Mouse (Mus musculus): ENCODE measurements around the gene Dhcr7. TPM values are rescaled to one million over a fixed set of nuclear protein-coding genes. Genes with fewer than 3 reads are reported as not detected.

The Dhcr7 gene
- polyA plus RNA-seq, 2 experiments = 52.7 to 82.8 TPM

DNA sequence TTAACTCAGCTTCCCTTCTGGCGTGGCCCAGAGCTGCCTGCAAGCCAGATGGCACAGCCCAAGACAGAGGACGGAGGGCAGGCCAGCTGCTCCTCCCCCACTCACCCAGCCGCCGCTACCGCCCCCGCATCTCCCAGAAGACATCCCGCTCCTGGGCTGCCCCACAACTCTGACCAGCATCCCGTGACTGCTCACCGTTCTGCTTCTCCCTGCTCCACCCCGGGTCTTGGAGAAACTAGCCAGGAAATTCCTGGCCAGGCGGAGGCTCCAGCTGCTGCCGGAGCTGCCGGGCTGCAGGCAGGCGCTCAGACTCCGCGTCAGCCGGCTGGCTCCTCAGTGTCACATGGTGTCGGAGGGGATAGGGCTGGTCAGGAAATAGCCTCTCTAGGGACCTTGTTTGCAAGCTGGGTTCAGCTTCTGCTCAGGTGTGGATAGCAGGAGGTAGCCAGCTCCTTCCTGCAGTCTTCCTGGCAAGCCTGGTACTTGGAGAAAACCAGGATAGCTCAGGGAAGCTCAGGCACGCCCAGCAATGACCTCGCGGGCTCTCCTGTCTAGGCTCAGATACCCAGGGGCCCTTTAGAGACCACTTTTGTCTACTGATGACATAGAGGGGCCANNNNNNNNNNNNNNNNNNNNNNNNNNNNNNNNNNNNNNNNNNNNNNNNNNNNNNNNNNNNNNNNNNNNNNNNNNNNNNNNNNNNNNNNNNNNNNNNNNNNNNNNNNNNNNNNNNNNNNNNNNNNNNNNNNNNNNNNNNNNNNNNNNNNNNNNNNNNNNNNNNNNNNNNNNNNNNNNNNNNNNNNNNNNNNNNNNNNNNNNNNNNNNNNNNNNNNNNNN lies 38.7 kb upstream of the Dhcr7 start, which contains the start of gene Mrgpre:
Mrgpre (minus strand) TSS at position 505 of the 834 bp plus-strand sequence.
- H3K27ac ChIP-seq (replicated peaks; ENCODE audit: low read depth, low read length) = peak within 1 kb of the TSS; percentile 58
- H3K4me3 ChIP-seq (replicated peaks; ENCODE audit: low read length) = peak within 1 kb of the TSS; percentile 38
- H3K36me3 ChIP-seq (ENCODE audit: control insufficient read depth, insufficient read depth, low read length) = no peaks in the 10 kb centered on the region
- ATAC-seq (ENCODE audit: low FRiP score, low read depth) (peak; percentile 91), DNase-seq (ENCODE audit: low spot score) (peak; percentile 70)
- 4% methylated on average over 20 of the region's 21 CpGs for WGBS
- no peaks in the 10 kb centered on the region for H3K9me3 ChIP-seq (ENCODE audit: control insufficient read depth, low read length)
- H3K4me1 ChIP-seq (ENCODE audit: control insufficient read depth, insufficient read depth, low read length) = peaks cover 12% of the 10 kb centered on the region
- no peaks in the 10 kb centered on the region for H3K27me3 ChIP-seq (ENCODE audit: control insufficient read depth, insufficient read depth, low read length)
- peak within 1 kb of the TSS; percentile 49 for H3K9ac ChIP-seq (ENCODE audit: low read depth, low read length, severe bottlenecking)
- TF ChIP-seq POLR2A (IDR thresholded peaks at IDR 0.05; ENCODE audit: borderline replicate concordance, extremely low read depth, insufficient read depth, insufficient read length) = no peak
- H3K4me2 ChIP-seq (replicated peaks; ENCODE audit: low read depth, low read length, severe bottlenecking) = peak within 1 kb of the TSS; percentile 56

DNA sequence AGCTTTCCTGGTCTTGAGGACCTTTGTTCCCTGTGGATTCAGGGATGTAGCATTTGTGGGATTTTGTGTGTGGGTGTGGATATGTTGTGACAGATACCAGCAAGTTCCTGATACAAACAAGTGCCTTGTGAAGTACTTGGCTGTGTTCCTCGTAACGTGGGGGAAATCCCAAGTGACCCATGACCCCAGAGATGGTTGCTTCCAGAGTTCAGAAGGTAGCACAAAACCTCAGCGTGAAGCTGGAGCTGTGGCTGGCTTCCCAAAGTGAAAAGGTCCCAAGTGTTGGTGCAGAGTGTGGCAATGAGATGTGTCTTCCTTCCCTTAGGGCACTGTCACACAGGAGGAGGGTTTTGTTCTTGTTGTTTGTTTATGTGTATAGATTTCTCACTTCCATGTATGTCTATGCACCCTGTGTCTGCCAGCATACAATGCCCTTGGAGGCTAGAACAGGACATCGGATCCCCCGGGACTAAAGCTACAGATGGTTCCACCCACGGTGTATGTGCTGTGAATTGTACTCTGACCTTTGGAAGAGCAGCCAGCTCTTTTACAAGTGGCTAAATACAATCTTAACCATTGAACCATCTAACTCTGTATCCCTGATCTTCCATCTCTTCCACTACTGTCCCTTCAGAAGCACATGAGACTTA lies 30.5 kb upstream of the Dhcr7 start:
- 77% methylated on average over 6 of the region's 6 CpGs for WGBS
- TF ChIP-seq POLR2A (IDR thresholded peaks at IDR 0.05; ENCODE audit: borderline replicate concordance, extremely low read depth, insufficient read depth, insufficient read length) = no peak
- Histone ChIP-seq H3K36me3 (ENCODE audit: control insufficient read depth, insufficient read depth, low read length) (peaks cover 17% of the 10 kb centered on the region), H3K9me3 (ENCODE audit: control insufficient read depth, low read length) (no peaks in the 10 kb centered on the region), H3K4me2 (replicated peaks; ENCODE audit: low read depth, low read length, severe bottlenecking) (no peak overlapping the region), H3K27ac (replicated peaks; ENCODE audit: low read depth, low read length) (no peak overlapping the region), H3K4me1 (ENCODE audit: control insufficient read depth, insufficient read depth, low read length) (no peaks in the 10 kb centered on the region), H3K4me3 (replicated peaks; ENCODE audit: low read length) (no peak overlapping the region), H3K27me3 (ENCODE audit: control insufficient read depth, insufficient read depth, low read length) (no peaks in the 10 kb centered on the region), H3K9ac (ENCODE audit: low read depth, low read length, severe bottlenecking) (no peak overlapping the region)
- no peak for DNase-seq (ENCODE audit: low spot score)
- no peak for ATAC-seq (ENCODE audit: low FRiP score, low read depth)

DNA sequence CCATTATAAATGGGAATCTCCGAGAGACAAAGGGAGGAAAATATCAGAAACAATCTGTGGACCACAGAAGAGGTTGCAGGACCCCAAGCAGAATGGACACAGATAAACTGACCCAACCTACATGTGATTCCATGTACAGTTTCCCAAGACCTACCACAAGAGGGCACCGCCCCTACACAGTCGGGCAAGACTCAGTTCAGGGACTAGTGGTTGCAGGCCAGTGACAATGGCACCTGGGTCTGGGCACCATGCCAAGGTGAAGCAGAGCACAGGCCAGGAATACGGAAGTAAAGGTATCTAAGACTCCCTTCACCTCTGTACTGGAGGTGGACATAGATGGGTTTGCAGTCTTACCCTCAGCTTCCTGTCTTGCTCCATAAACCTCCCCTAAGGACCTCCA lies 29.8 kb upstream of the Dhcr7 start:
- ATAC-seq (ENCODE audit: low FRiP score, low read depth) (no peak), DNase-seq (ENCODE audit: low spot score) (no peak)
- no peaks in the 10 kb centered on the region for H3K9me3 ChIP-seq (ENCODE audit: control insufficient read depth, low read length)
- H3K4me2 ChIP-seq (replicated peaks; ENCODE audit: low read depth, low read length, severe bottlenecking) = no peak overlapping the region
- no peak overlapping the region for H3K27ac ChIP-seq (replicated peaks; ENCODE audit: low read depth, low read length)
- no peak overlapping the region for H3K4me3 ChIP-seq (replicated peaks; ENCODE audit: low read length)
- 57% methylated on average over 4 of the region's 4 CpGs for WGBS
- no peak overlapping the region for H3K9ac ChIP-seq (ENCODE audit: low read depth, low read length, severe bottlenecking)
- H3K36me3 ChIP-seq (ENCODE audit: control insufficient read depth, insufficient read depth, low read length) = peaks cover 23% of the 10 kb centered on the region
- no peak for TF ChIP-seq POLR2A (IDR thresholded peaks at IDR 0.05; ENCODE audit: borderline replicate concordance, extremely low read depth, insufficient read depth, insufficient read length)
- H3K4me1 ChIP-seq (ENCODE audit: control insufficient read depth, insufficient read depth, low read length) = no peaks in the 10 kb centered on the region
- H3K27me3 ChIP-seq (ENCODE audit: control insufficient read depth, insufficient read depth, low read length) = no peaks in the 10 kb centered on the region

DNA sequence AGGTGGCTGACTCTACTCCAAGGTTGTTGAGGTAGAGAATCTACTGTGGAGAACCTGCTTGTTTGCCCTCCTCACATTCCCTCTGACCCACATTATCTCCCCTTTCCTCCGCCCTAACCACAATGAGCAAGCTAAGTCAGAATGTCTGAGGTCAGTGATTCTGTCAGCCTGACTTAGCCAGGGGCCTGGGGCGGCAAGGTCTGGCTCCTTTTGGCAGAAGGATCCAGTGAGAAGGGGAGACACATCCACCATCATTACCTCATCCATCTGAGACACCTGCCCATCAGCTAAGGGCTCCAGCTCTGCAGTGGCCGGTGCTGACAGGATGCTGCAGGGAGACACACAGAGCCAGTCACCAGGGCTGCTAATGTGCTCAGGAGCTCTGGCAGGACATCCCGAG lies 24.2 kb upstream of the Dhcr7 start:
- no peak overlapping the region for H3K27ac ChIP-seq (replicated peaks; ENCODE audit: low read depth, low read length)
- no peak overlapping the region for H3K9ac ChIP-seq (ENCODE audit: low read depth, low read length, severe bottlenecking)
- no peak for ATAC-seq (ENCODE audit: low FRiP score, low read depth)
- H3K36me3 ChIP-seq (ENCODE audit: control insufficient read depth, insufficient read depth, low read length) = peaks cover 61% of the 10 kb centered on the region
- H3K4me3 ChIP-seq (replicated peaks; ENCODE audit: low read length) = no peak overlapping the region
- H3K4me2 ChIP-seq (replicated peaks; ENCODE audit: low read depth, low read length, severe bottlenecking) = no peak overlapping the region
- no peaks in the 10 kb centered on the region for H3K4me1 ChIP-seq (ENCODE audit: control insufficient read depth, insufficient read depth, low read length)
- no peaks in the 10 kb centered on the region for H3K9me3 ChIP-seq (ENCODE audit: control insufficient read depth, low read length)
- no peaks in the 10 kb centered on the region for H3K27me3 ChIP-seq (ENCODE audit: control insufficient read depth, insufficient read depth, low read length)
- 91% methylated on average over 4 of the region's 4 CpGs for WGBS
- no peak for DNase-seq (ENCODE audit: low spot score)
- TF ChIP-seq POLR2A (IDR thresholded peaks at IDR 0.05; ENCODE audit: borderline replicate concordance, extremely low read depth, insufficient read depth, insufficient read length) = no peak

GRCm38 (mm10) chr7:143800770-143801169 lies 22.2 kb upstream of the Dhcr7 start:
- Histone ChIP-seq H3K4me3 (replicated peaks; ENCODE audit: low read length) (no peak overlapping the region), H3K27me3 (ENCODE audit: control insufficient read depth, insufficient read depth, low read length) (no peaks in the 10 kb centered on the region), H3K9me3 (ENCODE audit: control insufficient read depth, low read length) (no peaks in the 10 kb centered on the region), H3K4me2 (replicated peaks; ENCODE audit: low read depth, low read length, severe bottlenecking) (no peak overlapping the region), H3K27ac (replicated peaks; ENCODE audit: low read depth, low read length) (no peak overlapping the region), H3K36me3 (ENCODE audit: control insufficient read depth, insufficient read depth, low read length) (peaks cover 74% of the 10 kb centered on the region), H3K9ac (ENCODE audit: low read depth, low read length, severe bottlenecking) (no peak overlapping the region), H3K4me1 (ENCODE audit: control insufficient read depth, insufficient read depth, low read length) (no peaks in the 10 kb centered on the region)
- TF ChIP-seq POLR2A (IDR thresholded peaks at IDR 0.05; ENCODE audit: borderline replicate concordance, extremely low read depth, insufficient read depth, insufficient read length) = no peak
- DNase-seq (ENCODE audit: low spot score) = no peak
- 74% methylated on average over 1 of the region's 1 CpGs for whole genome bisulfite sequencing
- ATAC-seq (ENCODE audit: low FRiP score, low read depth) = no peak

All from limb, embryonic 14.5 days (tissue).